Mouse (Mus musculus): Measurements from ENCODE around the gene Prep. TPM values are rescaled to one million over a fixed set of nuclear protein-coding genes. Genes with fewer than 3 reads are reported as not detected.

Prep gene
- polyA plus RNA-seq, 1 experiment = 20.6 TPM

DNA sequence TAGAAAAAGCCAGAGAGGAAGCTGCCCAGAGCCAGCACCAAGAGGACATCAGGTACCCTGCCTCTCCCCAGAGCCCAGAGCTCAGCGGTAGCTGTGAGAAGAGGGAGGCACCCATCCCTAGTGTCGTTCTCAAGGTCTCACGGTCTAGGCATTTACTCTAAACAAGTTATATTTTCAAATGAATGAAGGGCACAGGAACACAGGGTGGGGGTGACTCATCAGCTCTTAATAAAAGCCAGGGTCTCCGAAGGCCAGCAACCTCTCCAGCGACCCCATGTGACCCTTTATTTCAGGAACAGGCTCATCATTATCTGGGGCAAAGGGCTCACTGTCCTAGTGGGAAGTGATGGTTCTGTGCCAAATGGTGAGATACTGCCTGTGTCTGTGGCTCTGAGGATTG is 55.5 kb downstream of the Prep start:
- no peak for DNase-seq (ENCODE audit: low read depth)
- TF ChIP-seq POLR2A (IDR thresholded peaks at IDR 0.05; ENCODE audit: borderline replicate concordance, extremely low read depth, insufficient read depth, insufficient read length, poor library complexity, severe bottlenecking) = no peak
- no peak for TF ChIP-seq CTCF (IDR thresholded peaks at IDR 0.05; ENCODE audit: borderline replicate concordance, extremely low read depth, insufficient read depth, insufficient read length)

DNA sequence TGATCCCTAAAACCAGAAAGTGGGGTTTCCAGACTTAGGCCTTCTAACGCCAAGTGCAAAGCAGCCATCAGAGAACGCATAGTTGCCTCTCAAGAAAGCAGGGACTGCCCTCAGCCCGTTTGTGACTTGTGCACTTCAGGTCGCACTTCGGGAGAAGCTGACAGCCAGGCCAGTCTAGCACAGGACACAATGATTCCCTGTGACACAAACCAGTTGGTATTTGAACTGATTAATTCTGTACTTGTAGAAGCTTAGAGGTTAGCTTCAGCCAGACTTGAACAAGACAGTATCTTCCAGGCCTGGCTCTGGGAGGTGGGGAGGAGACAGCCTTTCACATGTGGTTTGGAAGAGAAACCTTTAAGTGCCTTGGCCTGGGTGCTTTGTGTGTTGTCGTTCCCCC is 56.0 kb downstream of the Prep start:
- TF ChIP-seq POLR2A (IDR thresholded peaks at IDR 0.05; ENCODE audit: borderline replicate concordance, extremely low read depth, insufficient read depth, insufficient read length, poor library complexity, severe bottlenecking) (no peak), CTCF (IDR thresholded peaks at IDR 0.05; ENCODE audit: borderline replicate concordance, extremely low read depth, insufficient read depth, insufficient read length) (no peak)
- no peak for DNase-seq (ENCODE audit: low read depth)

DNA sequence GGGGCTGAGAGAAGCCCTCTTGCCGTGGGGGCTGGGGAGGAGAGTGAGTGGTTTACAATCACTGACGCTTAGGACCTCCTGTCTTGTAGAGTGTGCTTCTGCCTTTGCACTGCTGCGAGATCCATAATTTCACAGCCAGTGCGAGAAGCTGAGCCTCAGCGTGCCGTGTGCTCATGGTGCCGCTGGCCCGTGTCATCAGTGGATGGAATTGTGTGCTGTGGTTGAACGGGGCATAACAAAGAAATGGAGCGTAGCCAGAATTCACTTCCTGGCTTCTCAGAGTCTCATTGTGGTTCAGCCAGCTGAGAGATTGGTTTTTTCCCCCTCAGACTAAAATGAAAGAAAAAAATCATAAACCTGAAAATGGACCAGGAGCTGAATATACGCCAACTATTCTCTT is 62.1 kb downstream of the Prep start:
- DNase-seq (ENCODE audit: low read depth) = peak; percentile 73
- no peak for TF ChIP-seq POLR2A (IDR thresholded peaks at IDR 0.05; ENCODE audit: borderline replicate concordance, extremely low read depth, insufficient read depth, insufficient read length, poor library complexity, severe bottlenecking)

DNA sequence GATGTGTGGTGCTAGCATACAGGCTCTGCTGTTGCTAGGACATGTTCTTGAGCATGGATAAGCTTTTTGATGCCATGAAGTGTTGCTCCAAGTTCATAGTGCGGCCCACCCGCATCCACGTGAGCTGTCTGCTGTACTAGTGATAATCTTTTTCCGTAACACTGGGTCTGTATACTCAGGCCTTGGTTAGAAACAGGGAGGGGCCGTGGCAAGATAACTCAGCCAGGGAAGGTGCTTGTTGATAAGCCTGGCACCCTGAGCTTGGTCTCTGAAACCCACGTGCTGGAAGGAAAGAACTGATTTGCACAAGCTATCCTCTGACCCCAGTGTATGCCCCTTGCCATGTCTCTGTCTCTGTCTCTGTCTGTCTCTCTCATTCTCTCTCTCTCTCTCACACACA is 63.0 kb downstream of the Prep start:
- DNase-seq (ENCODE audit: low read depth) = no peak
- TF ChIP-seq CTCF (IDR thresholded peaks at IDR 0.05; ENCODE audit: borderline replicate concordance, extremely low read depth, insufficient read depth, insufficient read length) = no peak
- TF ChIP-seq POLR2A (IDR thresholded peaks at IDR 0.05; ENCODE audit: borderline replicate concordance, extremely low read depth, insufficient read depth, insufficient read length, poor library complexity, severe bottlenecking) = no peak

DNA sequence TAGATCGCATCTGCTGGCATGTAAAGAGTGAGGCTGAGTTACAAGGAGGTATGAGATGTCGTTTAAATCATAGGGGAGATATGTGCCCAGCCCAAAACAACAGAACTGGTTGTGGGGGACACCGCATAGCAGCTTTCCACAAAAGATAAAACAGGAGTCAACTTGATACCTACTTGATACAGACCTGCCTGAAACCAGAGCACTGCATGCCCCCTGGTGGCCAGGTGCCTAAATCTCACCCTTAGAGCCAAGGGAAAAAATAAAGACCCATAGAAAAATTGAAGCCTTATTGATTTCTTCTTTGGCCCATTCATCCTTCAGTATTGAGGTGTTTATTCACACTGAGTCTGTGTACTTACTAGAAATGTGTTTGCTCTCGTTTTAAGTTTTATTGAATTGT is 65.4 kb downstream of the Prep start:
- TF ChIP-seq POLR2A (IDR thresholded peaks at IDR 0.05; ENCODE audit: borderline replicate concordance, extremely low read depth, insufficient read depth, insufficient read length, poor library complexity, severe bottlenecking) = no peak
- TF ChIP-seq CTCF (IDR thresholded peaks at IDR 0.05; ENCODE audit: borderline replicate concordance, extremely low read depth, insufficient read depth, insufficient read length) = peak; percentile 67; the same call in 1 of the 2 replicates
- peak; percentile 47 for DNase-seq (ENCODE audit: low read depth)

DNA sequence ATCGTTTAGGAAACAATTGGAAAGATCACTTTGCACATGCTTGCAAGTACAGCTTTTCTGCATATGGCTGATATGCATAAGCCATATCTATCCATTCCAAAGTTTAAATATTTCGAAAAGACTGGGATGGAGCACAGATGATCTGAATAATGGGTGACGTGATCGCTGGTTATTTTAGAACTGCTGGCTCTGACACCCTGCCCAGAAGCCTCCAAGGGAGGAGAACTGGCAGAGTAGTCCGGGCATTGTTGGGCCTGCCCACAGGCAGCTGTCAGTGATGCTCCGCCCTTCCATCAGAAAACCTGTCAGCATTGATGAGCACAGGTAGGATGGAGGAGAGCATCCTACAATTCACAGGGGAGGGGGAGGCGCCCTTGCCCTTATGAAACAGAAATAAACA is 69.8 kb downstream of the Prep start:
- TF ChIP-seq POLR2A (IDR thresholded peaks at IDR 0.05; ENCODE audit: borderline replicate concordance, extremely low read depth, insufficient read depth, insufficient read length, poor library complexity, severe bottlenecking) (no peak), CTCF (IDR thresholded peaks at IDR 0.05; ENCODE audit: borderline replicate concordance, extremely low read depth, insufficient read depth, insufficient read length) (no peak)
- no peak for DNase-seq (ENCODE audit: low read depth)

DNA sequence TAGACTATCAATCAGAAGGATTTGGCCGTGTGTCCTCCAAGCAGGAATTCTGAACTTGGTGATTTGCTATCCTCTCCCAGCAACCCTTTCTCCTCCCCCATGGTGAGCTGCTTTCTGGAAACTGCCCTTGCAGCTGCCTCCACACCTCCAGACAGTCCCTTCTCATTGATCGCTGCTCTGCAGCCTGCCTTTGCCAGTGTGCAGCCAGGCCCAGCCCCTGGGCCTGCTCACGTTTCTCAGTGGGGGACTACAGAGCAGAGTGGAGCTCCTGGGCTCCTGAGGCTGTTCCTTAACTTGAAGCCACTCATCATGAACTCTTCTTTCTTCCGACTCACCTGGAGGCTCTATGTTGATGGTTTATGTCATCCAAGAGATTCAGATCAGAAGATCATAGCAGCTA is 72.9 kb downstream of the Prep start:
- no peak for DNase-seq (ENCODE audit: low read depth)
- TF ChIP-seq CTCF (IDR thresholded peaks at IDR 0.05; ENCODE audit: borderline replicate concordance, extremely low read depth, insufficient read depth, insufficient read length) = no peak
- TF ChIP-seq POLR2A (IDR thresholded peaks at IDR 0.05; ENCODE audit: borderline replicate concordance, extremely low read depth, insufficient read depth, insufficient read length, poor library complexity, severe bottlenecking) = no peak

DNA sequence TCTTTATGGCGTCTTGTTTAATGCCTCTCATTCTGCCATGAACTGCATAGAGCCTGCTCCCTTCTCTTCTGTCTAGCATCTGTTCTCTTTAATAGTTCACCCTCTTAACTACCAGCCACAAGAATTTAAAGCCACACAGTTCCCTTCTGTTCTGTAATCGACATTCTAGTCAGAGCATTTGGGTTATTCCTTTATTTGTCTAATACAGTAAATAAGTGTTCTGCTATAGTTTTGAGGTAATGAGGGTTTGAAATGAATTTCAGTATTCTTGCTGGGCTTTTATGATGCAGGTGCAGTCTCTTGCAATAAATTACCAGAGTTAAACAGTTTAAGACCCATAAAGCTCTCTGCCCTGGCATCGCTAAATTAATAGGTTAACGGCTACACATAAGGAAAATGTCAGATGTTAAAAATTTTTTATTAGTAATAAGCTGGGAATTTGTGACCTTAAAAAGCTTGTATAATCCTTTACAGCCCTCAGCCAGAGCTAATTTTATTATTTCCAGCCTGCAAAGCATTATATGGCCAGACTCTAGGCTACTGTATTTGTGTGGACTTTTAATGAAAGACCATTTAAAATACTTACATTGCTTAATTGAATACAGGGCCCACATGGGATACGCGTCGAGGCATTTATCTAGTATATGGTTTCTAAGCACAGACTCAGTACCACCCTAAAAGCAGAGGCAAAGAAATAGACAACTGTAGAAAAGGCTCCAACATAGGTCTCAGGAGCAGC is 73.6 kb downstream of the Prep start:
- TF ChIP-seq CTCF (IDR thresholded peaks at IDR 0.05; ENCODE audit: borderline replicate concordance, extremely low read depth, insufficient read depth, insufficient read length) (no peak), POLR2A (IDR thresholded peaks at IDR 0.05; ENCODE audit: borderline replicate concordance, extremely low read depth, insufficient read depth, insufficient read length, poor library complexity, severe bottlenecking) (no peak)
- peak; percentile 33 for DNase-seq (ENCODE audit: low read depth)

DNA sequence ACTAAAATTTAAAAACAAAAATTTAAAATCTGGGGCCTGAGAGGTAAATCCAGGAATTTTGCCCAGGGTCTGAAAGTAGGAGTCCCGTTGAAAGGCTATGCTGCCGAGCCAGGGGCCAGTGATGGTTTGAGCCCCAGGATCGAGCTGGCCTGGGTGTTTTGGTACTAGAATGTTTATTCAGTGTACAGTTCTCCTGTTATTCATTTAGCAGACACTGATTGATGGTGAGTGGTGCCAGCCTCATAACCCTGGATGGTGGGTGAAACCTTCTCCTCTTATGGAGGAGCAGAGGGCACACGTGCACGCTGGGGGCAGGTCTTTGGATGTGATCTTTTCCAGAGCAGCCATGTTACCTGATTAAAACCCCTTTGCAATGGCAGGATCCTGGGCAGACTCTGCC is 75.4 kb downstream of the Prep start:
- no peak for DNase-seq (ENCODE audit: low read depth)
- TF ChIP-seq POLR2A (IDR thresholded peaks at IDR 0.05; ENCODE audit: borderline replicate concordance, extremely low read depth, insufficient read depth, insufficient read length, poor library complexity, severe bottlenecking) = no peak
- TF ChIP-seq CTCF (IDR thresholded peaks at IDR 0.05; ENCODE audit: borderline replicate concordance, extremely low read depth, insufficient read depth, insufficient read length) = no peak

DNA sequence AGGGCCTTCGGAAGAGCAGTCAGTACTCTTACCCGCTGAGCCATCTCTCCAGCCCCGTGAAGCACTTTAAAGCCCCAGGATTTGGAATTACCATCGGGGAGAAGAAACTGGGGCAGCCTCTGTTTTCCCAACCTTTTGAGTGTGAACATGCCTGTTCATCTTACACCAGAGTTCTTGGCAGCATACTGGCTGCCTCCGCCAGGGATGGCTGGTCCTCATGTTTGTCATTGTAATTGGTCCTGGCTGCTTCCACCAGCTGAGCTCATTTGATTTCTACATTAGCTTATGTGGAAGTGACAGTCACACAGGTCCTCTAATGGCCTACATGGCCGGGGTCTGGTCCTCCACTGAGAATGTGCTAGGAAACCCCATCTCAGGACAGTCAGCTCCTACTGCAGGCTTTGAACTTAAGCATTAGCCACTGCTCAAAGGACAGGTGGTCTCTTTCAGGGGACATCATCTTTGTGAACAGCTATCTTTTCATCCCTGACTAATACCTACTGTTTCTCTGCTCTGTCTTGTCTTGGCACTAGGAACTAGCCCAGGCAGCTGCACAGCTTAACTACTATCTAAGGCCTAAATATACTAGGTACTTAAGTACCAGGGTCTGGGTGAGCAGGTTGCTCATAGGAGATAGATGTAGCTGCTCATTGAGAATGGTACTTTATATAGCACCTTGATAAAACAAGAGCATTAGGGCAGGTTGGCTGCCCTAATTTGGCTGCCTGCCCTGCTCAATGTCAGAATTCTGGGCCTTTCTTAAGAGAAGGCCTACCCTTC is 77.2 kb downstream of the Prep start:
- TF ChIP-seq CTCF (IDR thresholded peaks at IDR 0.05; ENCODE audit: borderline replicate concordance, extremely low read depth, insufficient read depth, insufficient read length) (no peak), POLR2A (IDR thresholded peaks at IDR 0.05; ENCODE audit: borderline replicate concordance, extremely low read depth, insufficient read depth, insufficient read length, poor library complexity, severe bottlenecking) (no peak)
- peak; percentile 58 for DNase-seq (ENCODE audit: low read depth)

DNA sequence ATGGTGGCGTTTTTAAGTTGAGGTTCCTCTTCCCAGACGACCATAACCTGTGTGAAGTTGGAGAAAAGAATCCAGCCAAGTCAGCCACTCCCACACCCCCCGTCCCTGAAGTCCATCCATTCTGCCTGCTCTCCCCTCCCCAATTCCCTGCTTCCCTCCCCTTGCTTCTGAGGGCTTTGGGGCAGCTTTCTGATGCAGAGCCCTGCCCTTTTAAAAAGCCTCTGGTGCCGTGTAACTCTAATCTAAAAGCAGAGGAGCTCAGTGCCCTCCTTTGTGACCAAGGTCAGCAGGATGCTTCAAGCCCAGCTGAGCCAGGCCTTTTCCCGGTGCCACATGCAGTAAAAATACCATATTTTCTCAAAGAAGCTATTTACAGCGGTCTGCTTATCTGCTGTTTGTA is 79.8 kb downstream of the Prep start:
- no peak for DNase-seq (ENCODE audit: low read depth)
- TF ChIP-seq CTCF (IDR thresholded peaks at IDR 0.05; ENCODE audit: borderline replicate concordance, extremely low read depth, insufficient read depth, insufficient read length) (no peak), POLR2A (IDR thresholded peaks at IDR 0.05; ENCODE audit: borderline replicate concordance, extremely low read depth, insufficient read depth, insufficient read length, poor library complexity, severe bottlenecking) (no peak)

DNA sequence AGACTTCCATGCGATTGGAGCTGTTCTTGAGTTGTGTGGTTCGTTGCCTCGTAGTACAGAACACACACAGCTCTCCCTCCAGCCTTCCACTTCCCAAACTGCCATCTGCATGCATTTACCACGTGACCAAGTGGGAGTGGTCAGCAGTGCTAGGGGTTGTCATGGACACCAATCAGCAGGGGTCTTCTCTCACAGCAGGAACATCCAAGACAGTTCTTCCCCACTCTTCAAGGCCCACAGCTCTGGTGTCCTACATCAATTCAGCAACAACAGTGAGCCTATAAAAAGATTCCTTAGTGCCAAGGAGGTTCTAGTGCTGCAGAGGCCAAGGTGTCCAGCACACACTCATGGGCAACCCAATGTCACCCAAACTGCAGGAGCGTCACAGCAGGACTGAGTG is 84.1 kb downstream of the Prep start:
- DNase-seq (ENCODE audit: low read depth) = peak; percentile 70
- TF ChIP-seq POLR2A (IDR thresholded peaks at IDR 0.05; ENCODE audit: borderline replicate concordance, extremely low read depth, insufficient read depth, insufficient read length, poor library complexity, severe bottlenecking) = no peak
- no peak for TF ChIP-seq CTCF (IDR thresholded peaks at IDR 0.05; ENCODE audit: borderline replicate concordance, extremely low read depth, insufficient read depth, insufficient read length)
